Mouse (Mus musculus) B cell, adult 62 days (primary cell): ENCODE measurements around the gene Trim41. TPM values are rescaled to one million over a fixed set of nuclear protein-coding genes. Genes with fewer than 3 reads are reported as not detected.

Experiments used
- total RNA-seq: library from RNA; stranded (reverse); gene quantifications from 4 replicates; pipeline ENCODE4 v1.2.4, GENCODE M21; 2023

Trim41 gene
- total RNA-seq = 47.6 to 65.5 TPM (median 60.9 TPM) in 4 replicates

DNA sequence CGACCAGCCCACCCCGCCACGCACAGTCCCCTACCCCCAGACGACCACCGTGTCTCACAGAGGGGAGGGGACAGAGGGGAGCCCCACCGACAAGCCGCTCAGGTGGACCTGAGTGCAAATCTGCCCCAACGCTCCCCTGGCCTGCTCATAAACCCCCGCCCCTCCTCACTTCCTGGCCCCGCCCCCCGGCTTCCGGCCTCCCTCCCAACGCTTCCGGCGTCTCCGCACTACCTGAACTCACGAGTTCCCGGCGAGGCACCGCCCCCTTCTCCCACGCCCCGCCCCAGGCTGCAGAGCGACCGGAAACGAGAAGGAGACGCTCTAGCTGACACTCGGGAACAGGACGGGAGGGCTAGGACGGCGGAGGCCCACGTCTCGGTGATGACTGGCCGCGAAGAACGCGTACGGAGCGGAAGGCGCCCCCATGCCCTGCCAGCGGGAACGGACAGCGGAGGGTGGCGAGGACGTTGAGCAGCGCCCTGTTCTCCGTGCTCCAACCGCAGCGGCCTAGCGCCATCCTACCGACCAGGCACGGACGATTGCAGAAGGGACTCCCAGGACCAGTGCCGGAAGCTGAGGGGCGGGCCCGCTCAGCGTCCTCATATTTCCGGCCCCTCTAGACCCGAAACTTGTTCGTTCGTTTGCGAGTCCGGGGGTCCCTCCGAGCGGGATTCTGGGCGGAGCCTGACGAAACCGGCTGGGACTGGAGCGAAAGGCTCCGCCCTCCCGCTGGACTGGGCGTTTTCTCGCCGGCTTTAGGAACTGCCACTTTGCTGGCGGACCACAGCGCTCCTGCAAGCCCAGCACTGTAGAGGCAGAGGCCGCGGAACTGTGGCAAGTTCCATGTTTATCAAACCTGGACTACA, at the start of gene Trim41:
Gene Trim41, minus strand, starts transcription at position 554 of the 866 bp plus-strand sequence.

DNA sequence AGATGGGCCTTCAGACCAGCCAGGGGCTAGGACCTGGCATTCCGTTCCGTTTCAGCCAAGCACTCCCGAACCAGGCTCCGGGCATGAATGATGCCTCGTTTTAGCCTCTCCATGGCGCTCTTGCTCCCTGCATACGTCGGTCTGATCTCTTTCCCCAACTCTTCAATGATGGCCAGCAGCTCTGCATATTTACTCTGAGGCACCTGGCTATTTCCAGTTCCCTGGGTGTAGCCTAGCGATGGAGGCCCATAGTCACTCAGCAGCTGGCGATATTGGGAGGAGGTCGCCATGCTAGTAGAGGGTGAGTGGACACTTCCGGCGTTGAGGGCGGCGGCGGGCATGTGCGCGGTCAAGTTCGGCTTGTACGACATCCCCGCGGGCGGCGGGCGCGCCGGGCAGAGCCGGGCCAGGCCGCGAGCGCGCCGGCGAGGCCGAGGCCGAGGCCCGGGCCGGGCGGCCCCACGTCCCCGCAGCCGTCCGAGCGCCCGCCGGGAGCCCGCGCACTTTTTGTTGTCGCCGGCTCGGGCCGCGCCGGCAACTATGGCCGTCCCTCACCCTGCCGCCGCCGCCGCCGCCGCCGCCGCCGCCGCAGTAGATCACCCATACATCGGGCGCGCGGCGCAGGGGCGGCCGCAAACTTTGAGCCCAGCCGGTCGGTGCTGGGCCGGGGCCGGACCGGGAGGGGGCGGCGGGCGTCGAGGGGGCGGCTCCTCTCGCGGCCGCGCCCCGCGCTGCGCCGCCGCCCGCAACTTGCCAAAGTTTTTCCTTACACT, 9.0 kb upstream of the Trim41 start, which contains the start of the genes Trim7 and Gm12184:
Gene Trim7, plus strand, starts transcription at position 162 of the 773 bp plus-strand sequence.
Gene Gm12184, minus strand, starts transcription at position 677 of the 773 bp plus-strand sequence.

DNA sequence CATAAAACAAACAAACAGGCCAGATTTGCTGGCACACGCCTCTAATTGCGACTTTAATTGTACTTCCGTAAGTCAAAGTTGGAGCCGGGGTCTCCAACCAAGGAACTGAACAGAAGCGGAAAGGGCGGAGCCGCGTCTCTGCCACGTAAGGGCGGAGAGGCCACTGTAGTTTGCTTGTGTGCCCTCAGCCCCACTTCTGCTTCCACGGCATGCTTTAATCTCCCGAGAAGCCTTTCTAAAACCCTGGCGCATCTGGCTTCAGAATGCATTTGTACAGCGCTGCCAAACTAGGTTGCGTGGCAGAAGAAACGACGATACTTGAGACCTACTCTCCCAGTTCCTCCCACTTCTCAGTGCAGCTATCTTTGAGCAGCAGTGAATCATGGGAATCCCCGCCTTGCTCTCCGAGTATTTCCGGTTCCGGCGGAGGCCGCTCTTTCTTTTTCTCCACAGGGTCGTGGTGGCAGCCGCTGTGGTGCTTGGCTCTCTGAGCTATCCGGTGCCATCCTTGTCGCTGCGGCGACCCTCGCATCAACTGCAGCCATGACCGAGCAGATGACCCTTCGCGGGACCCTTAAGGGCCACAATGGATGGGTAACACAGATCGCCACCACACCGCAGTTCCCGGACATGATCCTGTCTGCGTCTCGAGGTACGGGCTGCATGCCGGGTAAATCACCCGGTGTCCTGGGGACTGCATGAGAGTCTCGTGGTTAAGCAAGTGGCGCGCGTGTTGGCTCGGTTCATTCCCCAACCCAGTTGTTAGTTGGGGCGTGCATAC, 17.0 kb downstream of the Trim41 start, which contains the start of gene Rack1:
Gene Rack1, plus strand, starts transcription at position 412 of the 781 bp plus-strand sequence.

Other genes starting within 250 kb of the Trim41 start
- 1,432 to 1,495 TPM (median 1,461 TPM) in 4 replicates for gene Rack1, start 17.0 kb downstream of the Trim41 start, total RNA-seq
- gene Trim7, start 8.8 kb upstream of the Trim41 start, total RNA-seq = 188 to 225 TPM (median 193 TPM) in 4 replicates
- 1.1 to 2.7 TPM (median 1.9 TPM) in 4 replicates for gene Gm12184, start 9.3 kb upstream of the Trim41 start, total RNA-seq
- gene Irgm1, start 54.3 kb upstream of the Trim41 start, total RNA-seq = 31.4 to 36.4 TPM (median 33.1 TPM) in 4 replicates
- 7.8 to 9.3 TPM (median 8.2 TPM) in 4 replicates for gene Gm5431, start 84.9 kb upstream of the Trim41 start, total RNA-seq
- gene Psme2b, start 128.8 kb upstream of the Trim41 start, total RNA-seq = 39.6 to 52.4 TPM (median 51.4 TPM) in 4 replicates
- gene Olfr56, start 161.5 kb upstream of the Trim41 start, total RNA-seq = 0.20 to 0.22 TPM (median 0.21 TPM) in 3 of 4 replicates, not detected in the other
- gene 9930111J21Rik1, start 162.0 kb upstream of the Trim41 start, total RNA-seq = 85.4 to 97.4 TPM (median 92.0 TPM) in 4 replicates
- 1.5 to 2.7 TPM (median 1.6 TPM) in 4 replicates for gene Gm12185, start 174.9 kb upstream of the Trim41 start, total RNA-seq
- 0.75 to 2.1 TPM (median 1.5 TPM) in 4 replicates for gene Tgtp1, start 176.8 kb upstream of the Trim41 start, total RNA-seq
- gene 9930111J21Rik2, start 233.9 kb upstream of the Trim41 start, total RNA-seq = 113 to 124 TPM (median 119 TPM) in 4 replicates
- gene Tgtp2, start 246.9 kb upstream of the Trim41 start, total RNA-seq = 2.7 to 8.7 TPM (median 4.8 TPM) in 4 replicates